Mouse (Mus musculus): ENCODE results near the gene Cnksr3. TPM values are rescaled to one million over a fixed set of nuclear protein-coding genes. Genes with fewer than 3 reads are reported as not detected.

The Cnksr3 gene
- polyA plus RNA-seq, 1 experiment from 2014 or later: 13.6 TPM

DNA sequence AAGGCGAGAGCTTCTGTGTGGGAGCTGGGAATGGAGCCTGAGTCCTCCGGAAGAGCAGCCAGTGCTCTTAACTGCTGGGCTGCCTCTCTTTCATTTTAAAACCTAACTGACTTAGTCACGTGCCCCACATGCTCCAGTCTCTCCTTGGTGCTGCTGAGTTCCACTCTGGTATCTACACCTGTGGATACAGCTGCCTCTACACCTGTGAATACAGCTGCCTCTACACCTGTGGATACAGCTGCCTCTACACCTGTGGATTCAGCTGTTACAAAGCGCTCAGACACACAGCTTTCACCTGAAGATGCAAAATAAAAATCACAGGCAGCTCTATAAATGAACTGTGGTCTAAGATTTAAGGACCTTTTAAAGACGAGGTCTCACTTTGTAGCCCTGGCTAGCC, 79.0 kb downstream of the Cnksr3 start:
- Histone ChIP-seq H3K4me2 (replicated peaks) (no peak overlapping the region), H3K9me3 (no peaks in the 10 kb centered on the region), H3K4me1 (replicated peaks) (no peaks in the 10 kb centered on the region), H3K27me3 (replicated peaks) (no peaks in the 10 kb centered on the region), H3K9ac (no peak overlapping the region), H3K36me3 (peaks cover 12% of the 10 kb centered on the region), H3K27ac (no peak overlapping the region), H3K4me3 (replicated peaks) (no peak overlapping the region)
- WGBS: 91% methylated on average over 5 of the region's 5 CpGs
- ATAC-seq: no peak

DNA sequence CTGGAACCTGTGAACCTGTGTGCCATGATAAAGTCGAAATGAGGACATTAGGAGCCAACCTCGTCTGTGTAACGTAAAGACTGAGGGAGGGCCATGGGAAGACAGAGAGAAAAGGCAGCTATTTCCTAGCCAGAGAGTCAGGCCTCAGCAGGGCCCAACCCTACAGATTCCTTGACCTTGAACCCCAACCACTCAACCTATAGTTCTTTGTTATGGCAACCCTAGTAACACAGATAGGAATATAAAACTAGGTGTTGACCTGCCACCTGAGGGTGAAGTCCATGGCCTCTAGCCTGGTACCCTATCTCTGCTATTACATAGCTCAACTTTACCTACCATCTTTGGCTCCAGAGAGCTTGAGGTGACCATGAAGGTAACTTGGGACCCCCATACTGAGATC, 80.6 kb downstream of the Cnksr3 start:
- Histone ChIP-seq H3K4me1 (replicated peaks) (no peaks in the 10 kb centered on the region), H3K9ac (no peak overlapping the region), H3K27ac (no peak overlapping the region), H3K36me3 (peaks cover 12% of the 10 kb centered on the region), H3K9me3 (no peaks in the 10 kb centered on the region), H3K27me3 (replicated peaks) (no peaks in the 10 kb centered on the region), H3K4me2 (replicated peaks) (no peak overlapping the region), H3K4me3 (replicated peaks) (no peak overlapping the region)
- ATAC-seq: no peak; the same call in 1 of the 2 replicates
- 87% methylated on average over 3 of the region's 3 CpGs for WGBS

DNA sequence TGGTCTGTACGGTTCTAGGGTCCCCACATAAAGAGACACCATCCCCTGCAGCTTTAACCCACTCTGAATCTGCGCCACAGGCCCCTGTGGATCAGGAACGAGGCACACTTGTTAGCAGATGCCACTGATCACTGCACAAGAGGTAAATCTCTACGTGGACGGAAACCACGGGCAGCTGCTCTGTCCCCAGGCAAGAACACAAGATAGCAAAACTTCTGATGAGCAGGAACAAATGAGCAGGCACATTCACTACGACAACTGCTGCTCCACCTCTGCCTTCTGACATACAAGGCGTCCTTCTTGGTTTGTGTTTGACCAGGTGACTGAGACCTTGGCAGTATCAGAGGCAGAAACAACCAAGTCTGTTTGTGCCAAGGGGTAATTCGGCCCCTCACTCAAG, 84.2 kb downstream of the Cnksr3 start:
- H3K36me3 ChIP-seq: peaks cover 7% of the 10 kb centered on the region
- no peaks in the 10 kb centered on the region for H3K4me1 ChIP-seq (replicated peaks)
- no peak overlapping the region for H3K27ac ChIP-seq
- H3K9ac ChIP-seq: no peak overlapping the region
- H3K4me3 ChIP-seq (replicated peaks): no peak overlapping the region
- ATAC-seq: no peak
- H3K9me3 ChIP-seq: no peaks in the 10 kb centered on the region
- H3K27me3 ChIP-seq (replicated peaks): no peaks in the 10 kb centered on the region
- WGBS: 90% methylated on average over 9 of the region's 9 CpGs
- no peak overlapping the region for H3K4me2 ChIP-seq (replicated peaks)

DNA sequence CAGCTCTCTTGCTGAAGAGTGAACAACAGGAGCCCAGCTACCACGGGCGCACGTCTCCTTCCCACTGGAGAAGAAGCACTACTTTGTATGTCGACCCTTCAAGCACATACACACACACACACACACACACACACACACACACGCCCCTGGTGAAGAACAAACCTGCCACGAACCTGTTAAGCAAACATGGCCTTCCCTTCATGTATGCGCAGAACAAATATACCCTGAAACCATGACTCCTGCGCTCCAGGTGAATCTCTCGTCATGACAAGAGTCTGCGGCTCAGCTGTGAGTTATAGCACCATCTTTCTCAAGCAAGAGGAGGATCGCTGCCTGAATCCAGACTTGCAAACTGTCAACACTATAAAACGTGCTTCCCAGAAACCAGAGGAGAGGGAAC, 85.2 kb downstream of the Cnksr3 start:
- Histone ChIP-seq H3K9ac (no peak overlapping the region), H3K36me3 (peaks cover 6% of the 10 kb centered on the region), H3K27me3 (replicated peaks) (no peaks in the 10 kb centered on the region), H3K4me2 (replicated peaks) (no peak overlapping the region), H3K27ac (0 out of 2 replicates have a peak overlapping the region, but pooled peaks have one; percentile 13), H3K4me1 (replicated peaks) (no peaks in the 10 kb centered on the region), H3K4me3 (replicated peaks) (no peak overlapping the region), H3K9me3 (no peaks in the 10 kb centered on the region)
- 69% methylated on average over 12 of the region's 12 CpGs for WGBS
- ATAC-seq: no peak

DNA sequence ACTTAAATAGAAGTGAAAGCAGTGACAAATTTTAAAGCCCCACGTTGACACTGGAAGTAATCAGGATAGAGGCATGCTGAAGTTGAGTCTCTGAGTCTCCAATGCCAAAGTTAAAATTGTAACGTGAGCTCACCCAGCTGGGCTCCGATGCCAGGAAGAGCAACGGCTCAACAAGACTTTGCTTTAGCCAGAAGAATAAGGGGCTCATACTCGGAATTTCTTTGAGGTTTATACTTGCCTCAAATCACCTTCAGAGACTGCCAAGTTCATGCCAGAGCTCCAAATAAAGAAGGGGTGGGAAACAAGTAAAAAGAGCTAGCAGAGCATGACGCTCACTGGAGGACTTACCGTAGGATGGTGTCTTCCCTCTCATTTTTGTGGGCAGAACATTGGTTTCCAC, 85.8 kb downstream of the Cnksr3 start:
- H3K4me3 ChIP-seq (replicated peaks): no peak overlapping the region
- no peaks in the 10 kb centered on the region for H3K4me1 ChIP-seq (replicated peaks)
- no peak for ATAC-seq
- H3K9me3 ChIP-seq: no peaks in the 10 kb centered on the region
- peaks cover 6% of the 10 kb centered on the region for H3K36me3 ChIP-seq
- H3K27me3 ChIP-seq (replicated peaks): no peaks in the 10 kb centered on the region
- WGBS: 74% methylated on average over 7 of the region's 7 CpGs
- no peak overlapping the region for H3K9ac ChIP-seq
- 0 out of 2 replicates have a peak overlapping the region, but pooled peaks have one; percentile 13 for H3K27ac ChIP-seq
- no peak overlapping the region for H3K4me2 ChIP-seq (replicated peaks)

DNA sequence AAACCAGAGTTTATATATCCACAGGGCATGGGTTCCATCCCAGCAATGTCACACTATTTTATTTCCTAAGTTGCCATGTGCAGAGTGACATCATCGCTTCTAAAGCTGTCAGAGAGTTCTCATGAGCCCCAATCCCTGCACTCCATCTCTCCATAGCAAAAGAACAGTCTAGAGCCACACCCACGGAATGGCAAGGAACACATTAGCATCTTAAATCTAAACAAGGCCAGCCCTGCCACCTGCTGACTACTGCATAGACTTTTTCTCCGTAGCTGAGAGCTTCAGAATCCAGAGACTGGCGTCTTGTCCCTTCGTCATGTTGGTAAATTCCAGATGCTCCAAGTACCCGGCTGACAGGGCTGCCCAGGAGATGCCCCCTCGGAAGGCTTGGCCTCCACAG, 87.0 kb downstream of the Cnksr3 start:
- H3K27me3 ChIP-seq (replicated peaks): no peaks in the 10 kb centered on the region
- H3K9me3 ChIP-seq: no peaks in the 10 kb centered on the region
- H3K4me1 ChIP-seq (replicated peaks): no peaks in the 10 kb centered on the region
- peaks cover 12% of the 10 kb centered on the region for H3K36me3 ChIP-seq
- ATAC-seq: no peak
- no peak overlapping the region for H3K9ac ChIP-seq
- WGBS: 64% methylated on average over 7 of the region's 7 CpGs
- no peak overlapping the region for H3K4me3 ChIP-seq (replicated peaks)
- H3K4me2 ChIP-seq (replicated peaks): no peak overlapping the region
- H3K27ac ChIP-seq: no peak overlapping the region

DNA sequence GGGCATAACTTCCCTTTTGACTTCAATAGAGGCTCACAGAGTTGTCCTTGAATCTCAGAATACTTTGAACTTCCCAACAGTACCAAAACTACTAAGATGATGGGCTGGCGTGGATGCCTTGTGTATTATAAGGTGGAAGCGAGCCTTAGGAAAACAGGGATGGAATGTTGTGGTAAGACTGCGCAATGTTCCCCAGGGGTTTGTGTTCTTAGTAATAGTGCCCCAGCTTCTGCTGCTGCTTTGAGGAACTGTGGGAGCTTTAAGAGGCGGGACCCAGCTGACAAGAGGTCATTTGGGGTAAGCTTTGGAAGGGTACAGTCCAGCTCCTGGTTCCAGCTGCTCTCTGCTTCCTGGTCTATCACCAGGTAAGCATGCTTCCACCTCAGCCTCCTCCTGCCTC, 89.7 kb downstream of the Cnksr3 start:
- Histone ChIP-seq H3K9ac (no peak overlapping the region), H3K27ac (no peak overlapping the region), H3K4me2 (replicated peaks) (no peak overlapping the region), H3K36me3 (peaks cover 10% of the 10 kb centered on the region; the same call in 1 of the 2 replicates), H3K4me1 (replicated peaks) (peaks cover 5% of the 10 kb centered on the region; the same call in 1 of the 2 replicates), H3K4me3 (replicated peaks) (no peak overlapping the region), H3K27me3 (replicated peaks) (no peaks in the 10 kb centered on the region), H3K9me3 (no peaks in the 10 kb centered on the region)
- 93% methylated on average over 4 of the region's 4 CpGs for WGBS
- ATAC-seq: no peak

DNA sequence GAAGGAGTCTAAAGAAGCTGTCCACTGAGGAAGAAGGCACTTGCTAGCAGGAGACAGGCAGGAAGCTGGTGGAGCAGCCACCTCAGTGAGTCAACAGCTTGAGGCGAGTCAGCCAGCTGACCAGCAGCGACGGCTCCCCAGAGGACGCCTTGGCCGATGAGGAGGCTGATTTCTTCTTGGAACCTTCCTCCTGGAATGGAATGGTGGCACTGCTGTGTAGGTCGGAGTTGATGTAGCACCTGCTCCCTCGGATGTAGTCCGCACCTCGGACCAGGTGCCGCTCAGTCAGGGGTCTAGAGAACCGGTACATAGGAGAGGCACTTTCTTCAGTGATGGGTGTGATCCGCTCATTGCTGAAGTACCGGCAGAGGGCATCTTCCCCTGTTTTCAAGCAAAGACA, 91.8 kb downstream of the Cnksr3 start:
- Histone ChIP-seq H3K36me3 (peaks cover 9% of the 10 kb centered on the region; the same call in 1 of the 2 replicates), H3K9me3 (no peaks in the 10 kb centered on the region), H3K27ac (no peak overlapping the region), H3K27me3 (replicated peaks) (no peaks in the 10 kb centered on the region), H3K4me1 (replicated peaks) (peaks cover 5% of the 10 kb centered on the region; the same call in 1 of the 2 replicates), H3K4me2 (replicated peaks) (no peak overlapping the region), H3K9ac (no peak overlapping the region), H3K4me3 (replicated peaks) (no peak overlapping the region)
- WGBS: 94% methylated on average over 13 of the region's 13 CpGs
- ATAC-seq: no peak

DNA sequence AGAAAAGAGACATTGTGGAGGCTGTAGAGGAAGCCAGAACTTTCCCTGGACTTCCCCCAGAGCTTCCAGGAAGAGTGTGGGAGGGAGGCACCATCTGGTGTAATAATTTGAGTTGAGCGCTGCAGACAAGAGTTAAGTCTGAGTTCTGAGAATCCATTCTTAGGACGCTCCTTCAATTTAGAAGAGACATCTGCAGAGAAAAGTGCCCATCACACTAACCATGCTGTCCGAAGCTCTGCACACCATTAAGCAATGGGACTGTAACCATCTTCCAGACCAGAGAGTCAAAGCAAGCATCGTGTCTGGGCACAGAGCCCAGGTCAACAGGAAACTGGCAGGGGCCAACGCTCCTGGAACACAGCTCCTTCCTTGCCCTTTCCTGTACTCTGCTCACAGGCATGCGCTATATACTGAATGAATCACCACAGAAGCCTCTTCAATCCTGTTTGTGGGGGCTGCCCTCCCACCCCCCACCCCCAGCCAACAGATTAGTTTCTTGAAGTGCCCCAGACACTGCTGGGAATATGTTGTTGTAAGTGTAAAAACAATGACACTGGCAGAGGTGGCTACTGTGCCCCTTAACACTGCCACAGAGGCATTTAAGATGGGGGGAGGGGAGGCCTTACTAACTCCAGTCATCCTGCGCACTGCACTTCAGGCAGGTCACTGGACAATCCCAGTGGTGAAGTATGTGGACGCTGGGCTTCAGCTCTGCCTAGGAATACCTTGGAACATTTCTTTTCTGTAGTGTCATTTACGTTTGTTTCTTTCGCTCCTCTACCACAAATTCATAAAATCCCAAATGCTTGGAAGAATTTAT, 93.6 kb downstream of the Cnksr3 start:
- 0 out of 2 replicates have a peak, but pooled peaks cover 8% of the 10 kb centered on the region for H3K36me3 ChIP-seq
- no peak overlapping the region for H3K4me3 ChIP-seq (replicated peaks)
- peak overlapping the region; percentile 63 for H3K27ac ChIP-seq
- no peaks in the 10 kb centered on the region for H3K9me3 ChIP-seq
- H3K9ac ChIP-seq: no peak overlapping the region
- 47% methylated on average over 10 of the region's 10 CpGs for WGBS
- no peaks in the 10 kb centered on the region for H3K27me3 ChIP-seq (replicated peaks)
- H3K4me2 ChIP-seq (replicated peaks): peak overlapping the region; percentile 14; the same call in 1 of the 2 replicates
- ATAC-seq: peak; percentile 53; the same call in 1 of the 2 replicates
- H3K4me1 ChIP-seq (replicated peaks): peaks cover 5% of the 10 kb centered on the region; the same call in 1 of the 2 replicates

DNA sequence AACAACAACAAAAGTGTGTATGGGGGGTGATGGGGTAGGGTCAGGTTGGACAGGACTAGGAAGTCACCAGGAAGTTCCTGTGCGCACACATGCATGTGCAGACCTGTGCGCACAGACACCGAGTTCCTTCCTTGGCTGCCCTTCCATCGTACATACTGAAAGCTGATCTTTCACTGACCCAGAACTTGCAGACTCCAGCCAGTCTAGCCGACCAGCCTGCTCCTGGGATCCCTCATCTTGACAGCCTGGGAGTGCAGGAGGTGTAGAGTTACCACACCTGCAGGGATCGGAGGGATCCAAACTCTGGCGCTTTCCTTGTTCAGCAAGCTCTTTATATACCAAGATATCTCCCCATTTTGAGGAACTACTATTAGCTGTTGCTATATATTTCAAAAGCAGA, 94.3 kb downstream of the Cnksr3 start:
- Histone ChIP-seq H3K9me3 (no peaks in the 10 kb centered on the region), H3K4me1 (replicated peaks) (peaks cover 5% of the 10 kb centered on the region; the same call in 1 of the 2 replicates), H3K4me3 (replicated peaks) (no peak overlapping the region), H3K27ac (no peak overlapping the region), H3K4me2 (replicated peaks) (no peak overlapping the region), H3K27me3 (replicated peaks) (no peaks in the 10 kb centered on the region), H3K36me3 (0 out of 2 replicates have a peak, but pooled peaks cover 8% of the 10 kb centered on the region), H3K9ac (no peak overlapping the region)
- peak; percentile 64 for ATAC-seq
- 53% methylated on average over 7 of the region's 7 CpGs for WGBS

DNA sequence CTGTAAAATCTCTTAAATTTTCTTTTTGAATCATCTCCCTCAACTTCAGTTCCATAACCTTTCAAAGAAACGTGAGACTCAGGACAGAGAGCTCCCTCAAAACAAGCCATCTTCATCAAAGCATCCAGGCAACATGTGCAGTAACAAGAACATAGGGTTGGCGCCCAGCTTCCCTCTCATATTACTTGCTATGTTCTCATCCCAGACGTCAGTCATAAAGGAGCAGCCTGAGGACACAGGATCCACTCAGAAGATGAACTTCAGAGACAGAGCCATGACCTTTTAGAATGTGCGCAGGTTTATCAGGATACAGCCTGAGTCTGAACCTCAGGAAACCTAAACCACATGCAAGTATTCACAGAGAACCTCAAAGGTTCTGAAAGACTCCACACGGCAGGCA, 97.2 kb downstream of the Cnksr3 start:
- ATAC-seq: no peak
- Histone ChIP-seq H3K9me3 (no peaks in the 10 kb centered on the region), H3K9ac (no peak overlapping the region), H3K4me2 (replicated peaks) (no peak overlapping the region), H3K27ac (no peak overlapping the region), H3K27me3 (replicated peaks) (no peaks in the 10 kb centered on the region), H3K4me3 (replicated peaks) (no peak overlapping the region), H3K4me1 (replicated peaks) (peaks cover 5% of the 10 kb centered on the region; the same call in 1 of the 2 replicates), H3K36me3 (0 out of 2 replicates have a peak, but pooled peaks cover under 1% of the 10 kb centered on the region)
- 85% methylated on average over 5 of the region's 5 CpGs for WGBS

DNA sequence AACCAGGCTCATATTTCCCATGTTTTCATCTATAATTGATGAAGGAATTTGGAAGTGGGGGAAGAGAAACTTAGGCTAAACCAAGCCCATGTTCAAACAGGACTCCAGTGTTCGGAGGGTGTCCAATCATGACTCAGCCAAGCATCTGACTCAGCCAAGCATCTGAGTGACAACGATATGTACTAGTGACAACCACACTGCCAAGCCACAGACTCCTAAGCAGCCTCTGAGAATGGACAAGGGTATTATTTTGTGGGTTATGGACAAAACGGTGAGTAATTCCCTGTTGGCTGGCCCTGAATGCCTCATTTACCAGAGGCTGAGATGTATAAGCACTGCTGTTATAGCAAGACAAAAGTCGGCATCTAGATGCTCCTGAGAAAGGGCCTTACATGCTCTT, 98.3 kb downstream of the Cnksr3 start:
- Histone ChIP-seq H3K27ac (no peak overlapping the region), H3K9ac (no peak overlapping the region), H3K36me3 (no peaks in the 10 kb centered on the region), H3K27me3 (replicated peaks) (no peaks in the 10 kb centered on the region), H3K4me3 (replicated peaks) (no peak overlapping the region), H3K4me1 (replicated peaks) (peaks cover 5% of the 10 kb centered on the region; the same call in 1 of the 2 replicates), H3K4me2 (replicated peaks) (no peak overlapping the region), H3K9me3 (no peaks in the 10 kb centered on the region)
- no peak for ATAC-seq
- WGBS: 86% methylated on average over 4 of the region's 4 CpGs

DNA sequence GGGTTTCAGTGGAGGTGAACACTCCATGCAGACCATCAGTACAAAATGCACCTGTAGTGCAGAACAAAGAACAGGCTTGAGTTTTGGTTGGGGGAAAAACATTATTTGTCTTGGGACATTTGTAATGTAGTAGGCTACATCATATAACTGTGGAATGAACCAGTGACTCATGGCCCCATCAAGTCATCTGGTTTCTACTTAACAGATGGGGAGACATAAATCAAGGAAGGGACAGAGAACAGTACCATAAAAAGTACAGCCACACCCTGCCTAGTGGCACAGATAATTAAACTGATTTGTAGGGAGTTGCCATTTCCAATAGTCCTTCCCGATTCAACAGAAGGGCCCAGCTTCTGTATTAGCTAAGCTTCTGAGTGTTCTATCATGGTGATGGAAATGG, 98.9 kb downstream of the Cnksr3 start:
- no peaks in the 10 kb centered on the region for H3K36me3 ChIP-seq
- H3K9me3 ChIP-seq: no peaks in the 10 kb centered on the region
- no peak for ATAC-seq
- no peaks in the 10 kb centered on the region for H3K27me3 ChIP-seq (replicated peaks)
- H3K4me1 ChIP-seq (replicated peaks): no peaks in the 10 kb centered on the region
- 62% methylated on average over 1 of the region's 1 CpGs for WGBS
- H3K9ac ChIP-seq: no peak overlapping the region
- no peak overlapping the region for H3K27ac ChIP-seq
- H3K4me2 ChIP-seq (replicated peaks): no peak overlapping the region
- no peak overlapping the region for H3K4me3 ChIP-seq (replicated peaks)
